Mouse (Mus musculus) large intestine, adult 2 months (tissue): ENCODE measurements around the gene Trim9. TPM values are rescaled to one million over a fixed set of nuclear protein-coding genes. Genes with fewer than 3 reads are reported as not detected.
A peak's percentile ranks its signal among the peaks of the same experiment; 100 is the strongest.

ENCODE experiments used
- DNase-seq: peaks from one replicate; pipeline ENCODE4 v3.0.0-alpha.2; 2012; ENCODE audit warnings: low read depth, low spot score
- WGBS: fragments of 180-500 bp; shearing (Covaris S2); methylation state at CpG from one replicate; pipeline ENCODE4 v1.1.7; 2018; 5-methylcytosine and 5-hydroxymethylcytosine counted together
- polyA plus RNA-seq: library from polyadenylated mRNA; depleted of rRNA; stranded (reverse); fragments of >200 nt; gene quantifications from 2 replicates; pipeline ENCODE4 v1.2.3, GENCODE M21; 2012; rRNA removed

The Trim9 gene
- polyA plus RNA-seq, result 0.10 and 0.14 TPM in 2 replicates

GRCm38 (mm10) chr12:70347202-70347841 is at the start of gene Trim9:
Trim9 (minus strand) TSS chr12:70347614.
- peak; percentile 50 for DNase-seq
- WGBS, result under 1% methylated on average over 50 of the region's 50 CpGs

- DNase-seq, result no peak
- 73% methylated on average over 3 of the region's 3 CpGs for WGBS
These were observed 47.6 kb upstream of the Trim9 start for GRCm38 (mm10) chr12:70395061-70395460.

- 88% methylated on average over 3 of the region's 3 CpGs for WGBS
- no peak for DNase-seq
These were observed 43.8 kb upstream of the Trim9 start for GRCm38 (mm10) chr12:70391236-70391635.

- 85% methylated on average over 10 of the region's 10 CpGs for WGBS
- no peak for DNase-seq
These were observed 27.6 kb upstream of the Trim9 start for GRCm38 (mm10) chr12:70374976-70375375.

GRCm38 (mm10) chr12:70372874-70373273 is 25.5 kb upstream of the Trim9 start:
- WGBS, result 80% methylated on average over 5 of the region's 5 CpGs
- no peak for DNase-seq

GRCm38 (mm10) chr12:70369348-70369747 is 21.9 kb upstream of the Trim9 start:
- WGBS, result 90% methylated on average over 12 of the region's 12 CpGs
- DNase-seq, result no peak

GRCm38 (mm10) chr12:70368820-70369219 is 21.4 kb upstream of the Trim9 start:
- WGBS, result 84% methylated on average over 9 of the region's 9 CpGs
- DNase-seq, result no peak

- DNase-seq, result no peak
- 51% methylated on average over 19 of the region's 19 CpGs for WGBS
These were observed 20.2 kb upstream of the Trim9 start for GRCm38 (mm10) chr12:70367326-70368248.

- 64% methylated on average over 4 of the region's 4 CpGs for WGBS
- DNase-seq, result no peak
These were observed 15.6 kb upstream of the Trim9 start for GRCm38 (mm10) chr12:70363016-70363415.

- DNase-seq, result no peak
- WGBS, result 79% methylated on average over 5 of the region's 5 CpGs
These were observed 12.9 kb upstream of the Trim9 start for GRCm38 (mm10) chr12:70360276-70360675.

- 92% methylated on average over 13 of the region's 13 CpGs for WGBS
- DNase-seq, result no peak
These were observed 12.0 kb upstream of the Trim9 start for GRCm38 (mm10) chr12:70359443-70359842.

GRCm38 (mm10) chr12:70354926-70355325 is 7.5 kb upstream of the Trim9 start:
- DNase-seq, result no peak
- 59% methylated on average over 8 of the region's 8 CpGs for WGBS

GRCm38 (mm10) chr12:70350490-70350889 is 3.1 kb upstream of the Trim9 start:
- 85% methylated on average over 4 of the region's 4 CpGs for WGBS

GRCm38 (mm10) chr12:70349788-70350187 is 2.4 kb upstream of the Trim9 start:
- WGBS, result 69% methylated on average over 6 of the region's 6 CpGs
- no peak for DNase-seq

More at GRCm38 (mm10) chr12:70350490-70350889, 3.1 kb upstream of the Trim9 start:
- no peak for DNase-seq

GRCm38 (mm10) chr12:70348026-70348425 is 612 bp upstream of the Trim9 start:
- 13% methylated on average over 8 of the region's 8 CpGs for WGBS
- no peak for DNase-seq

- 2% methylated on average over 60 of the region's 60 CpGs for WGBS
- no peak for DNase-seq
These were observed 1.0 kb downstream of the Trim9 start for GRCm38 (mm10) chr12:70346139-70347026.

- 34% methylated on average over 16 of the region's 16 CpGs for WGBS
- no peak for DNase-seq
These were observed 1.8 kb downstream of the Trim9 start for GRCm38 (mm10) chr12:70345531-70346138.

- DNase-seq, result no peak
- 65% methylated on average over 5 of the region's 5 CpGs for WGBS
These were observed 12.2 kb downstream of the Trim9 start for GRCm38 (mm10) chr12:70335176-70335575.

GRCm38 (mm10) chr12:70333253-70333805 is 14.1 kb downstream of the Trim9 start:
- WGBS, result 89% methylated on average over 6 of the region's 6 CpGs
- DNase-seq, result no peak
